Mouse (Mus musculus) embryo, embryonic 9.5 days (tissue): ENCODE measurements around the gene Nfrkb.

Experiments used
- DNase-seq: peaks from one replicate; pipeline ENCODE4 v3.0.0-alpha.2; 2017; ENCODE audit errors: extremely low spot score

The Nfrkb gene

DNA sequence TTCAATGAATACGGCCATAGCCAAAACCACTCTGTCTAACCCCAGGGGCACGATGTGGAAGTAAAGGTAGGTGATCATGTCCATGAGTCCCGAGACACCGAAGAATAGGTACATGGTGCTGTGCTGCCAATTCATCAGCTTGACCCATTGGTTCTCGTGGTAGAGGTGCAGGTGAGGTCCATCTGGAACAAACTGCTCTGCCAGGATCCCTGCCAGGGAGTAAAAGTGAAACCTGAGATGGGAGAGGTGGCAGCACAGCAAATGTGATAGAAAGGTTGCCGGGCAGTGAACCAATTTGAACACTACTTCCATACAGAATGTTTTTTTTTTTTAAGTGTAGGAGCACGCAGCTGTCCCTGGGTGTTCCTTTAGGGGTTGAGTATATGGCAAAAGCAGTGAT, 43.0 kb downstream of the Nfrkb start:
- DNase-seq, result no peak

DNA sequence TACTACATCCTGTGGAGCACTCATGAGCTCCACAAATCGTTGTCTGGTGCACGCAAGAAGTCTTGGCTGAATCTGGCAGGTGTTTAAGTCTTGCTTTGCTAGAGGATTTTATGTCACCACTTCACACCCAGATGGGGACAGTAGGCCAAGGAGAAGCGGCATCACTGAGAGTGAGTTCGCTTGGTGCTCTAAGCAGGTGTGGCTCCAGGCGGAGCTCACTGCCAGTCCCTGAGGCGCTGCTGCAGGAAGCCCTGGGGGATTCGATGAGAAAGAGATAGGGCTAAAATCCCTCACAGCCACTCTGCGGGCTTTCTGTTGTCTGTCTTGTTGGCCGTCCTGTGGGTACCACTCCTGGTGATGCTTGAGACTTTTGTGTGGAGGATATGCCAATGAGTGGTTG, 44.0 kb downstream of the Nfrkb start:
- DNase-seq, result no peak

DNA sequence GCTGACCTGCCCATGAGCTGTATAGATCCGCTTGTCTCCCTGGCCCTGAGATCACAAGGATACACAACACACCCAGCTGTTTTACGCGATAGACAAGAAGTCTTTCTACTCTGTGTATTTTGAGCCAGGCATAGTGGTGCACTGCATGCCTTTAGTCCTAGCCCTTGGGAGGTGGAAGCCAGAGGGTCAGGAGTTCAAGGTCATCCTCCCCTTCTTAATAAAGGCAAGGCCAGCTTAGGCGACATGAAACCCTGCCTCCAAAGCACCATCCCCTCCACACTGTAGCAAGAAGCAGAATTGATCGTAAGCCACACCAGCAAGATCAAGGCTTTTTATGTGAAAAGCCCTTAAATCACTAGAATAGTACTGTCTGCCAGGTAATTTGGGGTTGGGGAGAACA, 45.8 kb downstream of the Nfrkb start:
- no peak for DNase-seq

DNA sequence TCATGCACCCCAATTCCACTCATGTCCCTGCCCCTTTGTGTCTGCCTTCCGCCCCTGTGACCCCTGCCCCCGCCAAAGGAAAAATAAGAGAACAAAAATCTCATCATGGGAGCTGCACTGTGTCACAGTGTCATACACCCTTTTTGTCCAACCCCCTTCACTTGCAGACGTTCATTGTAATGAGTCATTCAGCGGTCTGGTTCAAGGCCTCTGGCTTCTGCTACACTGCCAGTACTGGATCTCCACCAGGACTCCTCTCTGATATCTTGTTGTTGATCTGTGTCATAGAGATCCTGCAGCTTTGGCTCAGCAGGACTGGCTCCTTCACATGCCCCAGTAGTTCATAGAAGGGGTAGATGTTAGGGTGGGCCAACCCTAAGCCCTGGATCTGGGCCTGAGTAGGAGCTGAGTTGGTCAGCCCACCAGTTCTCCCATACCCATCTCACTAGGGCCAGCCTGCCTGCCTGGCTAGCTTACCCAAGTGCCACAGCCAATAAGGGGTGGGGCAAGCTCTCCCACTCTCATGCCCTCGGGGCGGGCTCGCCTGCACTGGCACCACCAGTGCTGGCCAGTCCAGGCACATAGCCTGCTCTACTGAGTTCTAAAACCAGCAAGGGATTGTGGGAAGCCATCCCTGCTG, 46.5 kb downstream of the Nfrkb start:
- no peak for DNase-seq

DNA sequence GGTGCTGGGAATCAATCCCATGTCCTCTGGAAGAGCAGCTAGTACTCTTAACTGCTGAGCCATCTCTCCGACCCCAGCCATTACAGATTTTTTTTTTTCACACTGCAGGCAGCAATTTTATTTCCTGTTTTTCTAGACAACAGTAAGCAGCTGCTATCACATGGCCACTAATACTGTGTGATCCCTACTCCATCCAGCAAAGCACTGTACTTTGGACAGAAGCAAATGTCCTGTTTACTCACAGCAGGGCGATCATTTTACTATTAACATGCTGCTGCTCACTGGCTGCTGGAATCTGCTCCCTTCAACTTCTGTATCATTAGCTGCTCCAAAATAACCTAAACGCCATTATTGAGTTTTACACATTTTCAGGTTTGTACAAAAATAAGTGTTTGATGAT, 47.4 kb downstream of the Nfrkb start:
- no peak for DNase-seq

DNA sequence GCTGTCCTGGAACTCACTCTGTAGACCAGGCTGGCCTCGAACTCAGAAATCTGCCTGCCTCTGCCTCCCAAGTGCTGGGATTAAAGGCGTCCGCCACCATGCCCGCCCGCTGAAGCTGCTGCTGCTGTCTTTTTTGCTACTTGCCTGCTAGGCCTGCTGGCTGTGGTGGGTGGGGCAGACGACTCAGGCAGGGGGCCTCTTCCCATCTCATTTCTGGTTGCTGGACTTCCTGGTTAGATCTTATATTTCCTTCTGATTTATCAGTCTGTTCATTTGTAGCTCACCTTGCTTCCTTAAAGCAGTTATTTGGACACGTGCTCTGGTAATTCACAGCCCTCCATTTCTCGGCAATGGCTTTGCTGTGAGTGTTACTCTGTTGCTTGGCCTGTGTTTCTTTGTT, 49.4 kb downstream of the Nfrkb start:
- no peak for DNase-seq

DNA sequence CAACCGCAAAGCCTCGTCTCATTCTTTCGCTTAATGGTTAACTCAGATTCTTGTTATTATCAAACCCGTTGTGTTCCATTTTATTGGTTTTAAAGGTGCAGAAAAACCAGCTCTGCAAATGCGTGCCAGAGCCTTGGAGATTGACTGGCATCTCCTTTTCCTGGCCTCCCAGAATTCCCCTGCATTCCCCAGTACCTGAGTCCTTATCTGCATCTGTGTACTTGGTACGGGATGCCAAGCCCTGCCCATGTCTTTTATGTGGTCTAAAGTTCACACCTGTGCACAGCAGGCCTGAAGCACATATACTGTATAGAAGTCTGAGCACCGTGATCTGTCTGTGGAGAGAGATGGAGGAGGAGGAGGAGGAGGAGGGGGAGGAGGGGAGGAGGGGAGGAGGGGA, 51.9 kb downstream of the Nfrkb start:
- no peak for DNase-seq

DNA sequence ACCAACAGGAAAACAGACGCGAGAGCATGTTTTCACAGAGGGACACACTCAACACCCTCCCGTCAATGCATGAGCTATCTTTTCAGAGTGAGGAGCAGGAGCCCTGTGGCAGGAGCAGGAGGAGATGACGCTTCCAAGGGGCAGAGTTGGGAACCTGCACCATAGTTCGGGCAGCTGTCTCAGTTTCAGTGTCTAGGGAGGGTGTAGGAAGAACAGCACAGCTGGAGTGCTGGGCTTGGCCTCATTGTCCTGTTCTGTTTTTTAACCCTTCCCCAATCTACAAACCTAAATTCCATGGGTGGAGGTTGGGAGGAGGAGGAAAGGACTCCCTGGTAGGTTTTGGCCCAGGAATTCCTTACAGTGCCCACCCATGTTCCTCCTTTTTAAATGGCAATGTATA, 52.8 kb downstream of the Nfrkb start:
- DNase-seq, result no peak

DNA sequence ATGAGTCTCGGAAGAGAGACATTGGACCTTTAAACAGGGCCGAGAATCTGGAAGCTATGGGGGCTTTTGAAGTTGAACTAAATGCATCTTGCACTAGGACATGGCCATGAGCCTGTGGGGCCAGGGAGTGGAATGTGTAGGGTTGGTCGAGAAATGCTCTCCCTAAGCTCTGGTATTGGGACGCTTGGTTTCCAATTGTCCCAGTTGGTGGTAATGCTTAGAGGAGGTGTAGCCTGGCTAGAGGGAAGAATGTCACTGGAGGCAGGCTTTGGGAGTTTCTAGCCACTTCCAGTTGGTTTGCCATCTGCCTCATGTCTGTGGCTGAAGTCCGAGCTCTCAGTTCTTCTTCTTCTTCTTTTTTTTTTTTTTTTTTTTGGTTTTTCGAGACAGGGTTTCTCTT, 53.3 kb downstream of the Nfrkb start:
- no peak for DNase-seq

DNA sequence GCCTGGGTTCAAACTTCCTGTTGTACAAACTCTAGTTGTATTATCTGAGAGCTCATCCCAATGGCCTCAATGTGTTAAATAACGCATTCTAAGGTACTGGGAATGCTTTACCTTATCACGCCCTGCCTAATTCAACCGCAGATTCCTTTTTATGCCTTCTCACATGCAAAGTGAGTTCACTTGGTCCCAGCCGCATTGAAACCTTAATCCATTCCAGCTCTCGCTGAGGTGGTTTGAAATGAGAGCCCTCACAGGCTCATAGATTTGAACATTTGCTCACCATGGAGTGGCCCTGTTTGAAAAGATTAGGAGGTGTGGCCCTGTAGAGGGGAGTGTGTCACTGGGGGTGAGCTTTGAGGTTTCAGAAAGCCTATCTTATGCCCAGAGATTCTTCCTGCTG, 54.4 kb downstream of the Nfrkb start:
- no peak for DNase-seq

DNA sequence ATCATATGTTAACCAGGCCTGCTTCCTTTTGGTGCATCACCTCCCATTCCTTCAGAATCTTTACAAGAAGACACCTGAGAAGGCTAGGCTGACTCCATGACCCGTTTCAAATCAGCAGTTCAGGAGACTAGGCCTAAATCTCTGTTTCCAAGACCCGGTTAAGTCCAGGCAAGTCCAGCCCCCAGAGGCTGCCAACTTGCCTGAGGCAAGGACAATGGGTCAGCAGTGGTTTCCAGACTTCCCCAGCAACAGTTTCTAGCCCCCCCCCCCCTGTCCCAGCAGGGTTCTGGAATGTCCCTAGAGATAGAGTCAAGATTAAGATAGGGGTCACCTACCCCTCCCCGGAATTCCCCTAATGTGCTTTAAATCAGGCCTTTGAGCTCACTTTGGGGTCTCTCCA, 55.5 kb downstream of the Nfrkb start:
- no peak for DNase-seq

DNA sequence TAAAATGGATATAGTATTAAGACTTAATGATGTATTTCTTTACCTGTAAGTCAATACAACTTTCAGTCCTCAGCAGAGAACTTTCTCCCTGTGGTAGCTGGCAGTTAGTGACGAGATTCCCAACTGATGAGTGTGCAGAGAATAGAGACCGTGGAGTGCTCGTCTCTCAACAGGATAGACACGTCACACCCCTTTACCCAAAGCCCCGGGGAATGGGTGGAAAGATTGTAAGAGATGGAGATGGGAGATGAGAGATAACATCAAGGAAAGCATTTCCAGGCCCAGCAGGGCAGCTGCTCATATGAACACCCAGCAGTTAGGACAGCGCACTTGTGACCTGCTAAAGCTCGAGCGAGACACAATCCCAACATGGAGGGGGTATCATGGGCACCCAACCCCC, 58.2 kb downstream of the Nfrkb start:
- DNase-seq, result no peak

DNA sequence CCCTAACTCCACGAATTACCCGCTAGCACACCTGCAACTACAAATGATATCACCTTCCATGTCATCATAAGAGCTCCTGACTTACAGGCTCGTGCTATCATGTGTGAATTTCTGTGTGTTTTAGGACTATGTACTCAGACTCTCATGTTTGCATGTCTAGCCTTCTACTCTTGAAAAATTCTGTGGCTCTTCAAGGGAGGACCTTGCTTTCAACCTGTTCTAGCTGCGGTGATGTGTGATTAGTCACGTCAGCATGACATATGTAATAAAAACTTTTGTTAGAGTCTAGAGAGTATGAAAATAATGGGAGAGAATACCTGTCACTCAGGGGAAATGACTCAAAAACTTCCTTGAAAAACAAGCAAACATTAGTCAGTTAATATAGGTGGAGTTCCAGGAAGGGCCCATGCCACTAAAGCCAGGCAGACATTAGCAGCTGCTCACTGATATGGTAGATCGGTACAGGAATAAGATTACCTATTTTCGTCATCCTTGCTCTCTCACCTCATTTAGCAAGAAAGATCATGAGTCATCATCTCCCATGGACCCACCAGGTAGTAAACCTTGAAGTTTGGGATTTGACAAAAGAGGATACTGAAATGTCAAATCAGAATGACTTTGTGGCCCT, 63.3 kb downstream of the Nfrkb start:
- no peak for DNase-seq

DNA sequence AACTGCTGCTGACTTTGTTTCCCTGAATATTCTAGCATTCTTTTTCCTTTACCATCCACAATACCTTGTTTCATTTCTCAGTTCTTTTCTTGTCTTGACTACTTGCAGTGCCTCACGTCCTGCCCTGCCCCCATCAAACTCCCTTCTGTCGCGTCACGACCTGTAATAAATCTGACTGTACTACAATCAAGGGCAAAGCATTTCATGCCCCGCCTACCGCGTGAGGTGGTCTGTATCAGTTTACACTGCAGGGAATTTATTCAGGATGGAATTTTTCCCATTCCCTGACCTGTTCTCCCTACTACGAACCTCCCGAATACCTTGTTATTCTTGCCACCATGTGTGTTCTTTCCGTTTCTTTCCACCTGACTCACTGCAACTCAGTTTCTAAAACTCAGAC, 66.2 kb downstream of the Nfrkb start:
- no peak for DNase-seq

DNA sequence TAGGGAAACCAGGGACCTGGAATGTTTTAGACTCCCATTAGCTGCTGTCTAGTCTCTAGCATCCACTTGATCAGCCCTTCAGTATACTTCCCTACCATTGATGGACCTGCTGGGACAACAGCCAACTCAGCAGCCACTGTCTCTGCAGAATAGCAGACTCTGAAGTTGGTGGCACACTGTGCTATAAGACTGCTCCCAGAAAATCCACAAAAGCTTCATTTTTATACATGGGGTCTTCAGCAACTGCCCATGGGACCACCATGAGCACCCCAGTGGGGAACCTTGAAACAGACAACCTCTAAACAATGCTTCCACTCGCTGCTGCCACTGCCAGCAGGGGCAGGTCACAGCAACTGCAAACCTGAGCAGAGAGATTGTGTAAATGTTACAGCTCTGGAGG, 68.4 kb downstream of the Nfrkb start:
- DNase-seq, result no peak

DNA sequence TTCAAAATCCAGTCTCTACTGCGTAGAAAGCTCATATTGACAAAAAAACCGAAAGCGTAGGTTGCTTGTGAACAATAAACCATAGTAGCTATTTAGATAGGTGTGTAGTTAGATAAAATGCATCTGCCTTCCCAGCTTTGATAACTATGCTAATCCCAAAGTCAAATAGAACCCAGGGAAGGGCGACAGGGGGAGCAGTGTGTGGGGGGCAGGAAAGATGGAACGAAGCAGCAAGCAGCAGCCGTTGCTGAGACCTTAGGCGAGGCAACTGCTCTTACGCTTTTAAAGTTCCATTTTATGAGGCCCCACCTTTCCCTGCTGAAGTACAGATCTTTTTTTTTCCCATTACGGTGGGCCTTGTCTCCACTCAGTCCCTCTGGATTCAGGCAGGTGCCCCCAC, 77.2 kb downstream of the Nfrkb start:
- no peak for DNase-seq

DNA sequence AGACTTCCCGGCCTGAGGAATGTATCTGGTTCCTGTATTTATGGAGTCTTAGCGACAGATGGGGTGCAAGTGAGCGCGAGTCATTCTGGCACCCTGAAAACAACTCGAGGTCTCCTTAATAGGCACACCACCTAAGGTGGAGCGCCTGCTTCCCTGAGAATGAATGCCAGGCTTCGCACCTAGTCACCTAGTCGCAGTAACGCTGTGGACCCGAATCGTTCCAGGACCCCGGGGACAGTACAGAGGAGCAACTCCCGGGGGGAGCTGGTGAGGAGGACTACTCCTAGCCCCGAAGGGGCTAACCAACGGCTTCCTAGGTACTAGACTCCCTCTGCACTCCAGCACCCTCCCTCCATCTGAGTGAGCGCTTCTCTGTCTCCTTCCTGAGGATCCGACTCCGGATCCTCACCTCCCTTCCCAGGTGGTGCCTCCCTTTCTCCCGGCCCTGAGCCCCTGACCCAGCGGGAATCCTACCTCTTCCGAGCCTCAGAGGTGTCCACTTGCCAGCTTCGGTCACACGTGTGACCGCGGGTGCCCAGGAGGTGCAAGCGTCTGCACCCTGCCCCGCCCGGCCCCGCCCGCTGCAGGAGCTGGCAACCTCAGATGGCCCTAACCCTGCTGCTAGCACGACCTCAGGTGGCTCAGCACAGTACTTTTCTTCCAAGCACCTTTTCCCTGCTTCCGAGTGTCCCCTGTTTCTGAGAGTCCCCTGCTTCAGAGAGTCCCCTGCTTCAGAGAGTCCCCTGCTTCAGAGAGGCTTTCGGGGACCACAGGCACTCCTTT, 77.9 kb downstream of the Nfrkb start, which contains the start of gene Tmem45b:
Gene Tmem45b, minus strand, starts transcription at position 771 of the 783 bp plus-strand sequence.
- no peak for DNase-seq
